Mouse (Mus musculus): ENCODE data around the gene Tubg2.
"Not testable (repeated sequence)": the region's sequence is repeated elsewhere in the genome, so short reads cannot be mapped to it uniquely, and the experiment has no call there.

Gene Tubg2

GRCm38 (mm10) chr11:101138536-101139181 lies 17.0 kb upstream of the Tubg2 start:
- peak; percentile 34 for DNase-seq (ENCODE audit: extremely low read depth, insufficient read length, low spot score)

- DNase-seq (ENCODE audit: extremely low read depth, insufficient read length, low spot score) = no peak
These were observed 15.4 kb upstream of the Tubg2 start for GRCm38 (mm10) chr11:101140164-101140819.

- no peak for DNase-seq (ENCODE audit: extremely low read depth, insufficient read length, low spot score)
These were observed 14.6 kb upstream of the Tubg2 start for GRCm38 (mm10) chr11:101141088-101141487.

- no peak for DNase-seq (ENCODE audit: extremely low read depth, insufficient read length, low spot score)
These were observed 13.3 kb upstream of the Tubg2 start for GRCm38 (mm10) chr11:101142215-101142967.

GRCm38 (mm10) chr11:101143338-101144225 lies 12.1 kb upstream of the Tubg2 start:
- no peak for DNase-seq (ENCODE audit: extremely low read depth, insufficient read length, low spot score)

GRCm38 (mm10) chr11:101146377-101146776 lies 9.3 kb upstream of the Tubg2 start:
- DNase-seq (ENCODE audit: extremely low read depth, insufficient read length, low spot score) = no peak

GRCm38 (mm10) chr11:101148751-101149150 lies 7.0 kb upstream of the Tubg2 start:
- DNase-seq (ENCODE audit: extremely low read depth, insufficient read length, low spot score) = no peak

GRCm38 (mm10) chr11:101149178-101150105 lies 6.3 kb upstream of the Tubg2 start:
- no peak for DNase-seq (ENCODE audit: extremely low read depth, insufficient read length, low spot score)

GRCm38 (mm10) chr11:101151063-101151462 lies 4.6 kb upstream of the Tubg2 start:
- no peak for DNase-seq (ENCODE audit: extremely low read depth, insufficient read length, low spot score)

GRCm38 (mm10) chr11:101152825-101153224 lies 2.9 kb upstream of the Tubg2 start:
- DNase-seq (ENCODE audit: extremely low read depth, insufficient read length, low spot score) = no peak

GRCm38 (mm10) chr11:101154648-101155047 lies 1.1 kb upstream of the Tubg2 start:
- DNase-seq (ENCODE audit: extremely low read depth, insufficient read length, low spot score) = no peak

GRCm38 (mm10) chr11:101155151-101155550 lies 556 bp upstream of the Tubg2 start:
- no peak for DNase-seq (ENCODE audit: extremely low read depth, insufficient read length, low spot score)

GRCm38 (mm10) chr11:101160151-101160550 lies 4.4 kb downstream of the Tubg2 start:
- DNase-seq (ENCODE audit: extremely low read depth, insufficient read length, low spot score) = not testable (repeated sequence)

GRCm38 (mm10) chr11:101160981-101161505 lies 5.3 kb downstream of the Tubg2 start:
- DNase-seq (ENCODE audit: extremely low read depth, insufficient read length, low spot score) = not testable (repeated sequence)

- DNase-seq (ENCODE audit: extremely low read depth, insufficient read length, low spot score) = no peak
These were observed 5.8 kb downstream of the Tubg2 start for GRCm38 (mm10) chr11:101161551-101161950.

- no peak for DNase-seq (ENCODE audit: extremely low read depth, insufficient read length, low spot score)
These were observed 6.6 kb downstream of the Tubg2 start for GRCm38 (mm10) chr11:101162301-101162700.

GRCm38 (mm10) chr11:101162772-101163171 lies 7.1 kb downstream of the Tubg2 start:
- DNase-seq (ENCODE audit: extremely low read depth, insufficient read length, low spot score) = no peak

GRCm38 (mm10) chr11:101163476-101164350 lies 8.0 kb downstream of the Tubg2 start:
- DNase-seq (ENCODE audit: extremely low read depth, insufficient read length, low spot score) = no peak

GRCm38 (mm10) chr11:101164351-101164665 lies 8.6 kb downstream of the Tubg2 start:
- DNase-seq (ENCODE audit: extremely low read depth, insufficient read length, low spot score) = no peak

Data from 3134 (cell line).